8 mouse cellular contexts compared by ENCODE assay signal in genomic region chr16:17890917-17891566, GRCm38 (mm10). TPM values are rescaled to one million over a fixed set of nuclear protein-coding genes. Genes with fewer than 3 reads are reported as not detected.
DNase-seq lines count a peak whose midpoint lies in the region; ATAC-seq lines count a peak whose summit lies in the region.

No protein-coding gene starts in this region.

- peak; percentile 46 for ATAC-seq in embryonic facial prominence, embryonic 13.5 days (ENCODE audit: insufficient number of reproducible peaks, insufficient read depth, low FRiP score, low TSS enrichment, low read depth)
- peak; percentile 68 for ATAC-seq in limb, embryonic 13.5 days (ENCODE audit: low FRiP score, low read depth)
- ATAC-seq in midbrain, embryonic 13.5 days: peak; percentile 69

- no peaks in the 10 kb centered on the region for H3K27me3 ChIP-seq in embryonic facial prominence, embryonic 13.5 days
- H3K27me3 ChIP-seq in limb, embryonic 13.5 days: no peaks in the 10 kb centered on the region
- no peaks in the 10 kb centered on the region for H3K27me3 ChIP-seq in midbrain, embryonic 13.5 days

- peak overlapping the region; percentile 99 for H3K9ac ChIP-seq in embryonic facial prominence, embryonic 13.5 days
- peak overlapping the region; percentile 98 for H3K9ac ChIP-seq in limb, embryonic 13.5 days
- H3K9ac ChIP-seq in midbrain, embryonic 13.5 days (replicated peaks): peak overlapping the region; percentile 98

- no peaks in the 10 kb centered on the region for H3K9me3 ChIP-seq in embryonic facial prominence, embryonic 13.5 days
- H3K9me3 ChIP-seq in limb, embryonic 13.5 days: no peaks in the 10 kb centered on the region
- H3K9me3 ChIP-seq in midbrain, embryonic 13.5 days: no peaks in the 10 kb centered on the region

- WGBS in embryonic facial prominence, embryonic 13.5 days: under 1% methylated on average over 44 of the region's 44 CpGs
- WGBS in limb, embryonic 13.5 days: under 1% methylated on average over 44 of the region's 44 CpGs
- under 1% methylated on average over 44 of the region's 44 CpGs for WGBS in midbrain, embryonic 13.5 days

- H3K4me3 ChIP-seq in embryonic facial prominence, embryonic 13.5 days: peak overlapping the region; percentile 96
- H3K4me3 ChIP-seq in limb, embryonic 13.5 days: peak overlapping the region; percentile 98
- peak overlapping the region; percentile 97 for H3K4me3 ChIP-seq in midbrain, embryonic 13.5 days (replicated peaks)

- H3K27ac ChIP-seq in embryonic facial prominence, embryonic 13.5 days: peak overlapping the region; percentile 96
- H3K27ac ChIP-seq in limb, embryonic 13.5 days: peak overlapping the region; percentile 96
- peak overlapping the region; percentile 97 for H3K27ac ChIP-seq in midbrain, embryonic 13.5 days

- H3K4me1 ChIP-seq in embryonic facial prominence, embryonic 13.5 days: peaks cover 24% of the 10 kb centered on the region
- peaks cover 25% of the 10 kb centered on the region for H3K4me1 ChIP-seq in limb, embryonic 13.5 days
- H3K4me1 ChIP-seq in midbrain, embryonic 13.5 days (replicated peaks): peaks cover 30% of the 10 kb centered on the region

- DNase-seq in B cell, adult 2 months: peak; percentile 39 to 45
- peak; percentile 92 for DNase-seq in adrenal gland, postnatal 14 days
- DNase-seq in heart, adult 18-20 months: peak; percentile 80 to 81
- peak; percentile 87 for DNase-seq in kidney, adult 18-20 months
- peak; percentile 66 to 69 for DNase-seq in spleen, postnatal 14 days (ENCODE audit: low spot score in 2 of 2)

- H3K36me3 ChIP-seq in embryonic facial prominence, embryonic 13.5 days: no peaks in the 10 kb centered on the region
- peaks cover 5% of the 10 kb centered on the region; the same call in 1 of the 2 replicates for H3K36me3 ChIP-seq in limb, embryonic 13.5 days
- H3K36me3 ChIP-seq in midbrain, embryonic 13.5 days: no peaks in the 10 kb centered on the region

- H3K4me2 ChIP-seq in embryonic facial prominence, embryonic 13.5 days: peak overlapping the region; percentile 74
- peak overlapping the region; percentile 91 for H3K4me2 ChIP-seq in limb, embryonic 13.5 days (replicated peaks)
- peak overlapping the region; percentile 95 for H3K4me2 ChIP-seq in midbrain, embryonic 13.5 days (replicated peaks)

RNA-seq across cellular contexts. Expression of gene Gm20518, which starts 0.4 kb away (rescaled TPM):
- total RNA-seq in adrenal gland, postnatal 14 days (2021): 0.15 and 0.30 TPM in 2 replicates
- polyA plus RNA-seq in embryonic facial prominence, embryonic 13.5 days (2015; fragmentation: Nextera tagmentation; extraction: Ambion mirVana): 0.14 and 0.39 TPM in 2 replicates
- total RNA-seq in heart, adult 18-20 months (2021): under 1 TPM; 0.27 to 0.33 TPM
- polyA plus RNA-seq in limb, embryonic 13.5 days (2015; fragmentation: Nextera tagmentation; extraction: Ambion mirVana): 0.32 and 0.53 TPM in 2 replicates
- 0.71 and 0.98 TPM in 2 replicates for polyA plus RNA-seq in midbrain, embryonic 13.5 days (2015; fragmentation: Nextera tagmentation; extraction: Ambion mirVana)

RNA-seq across cellular contexts. Expression of gene Tssk1, which starts 3.0 kb away (rescaled TPM):
- total RNA-seq in adrenal gland, postnatal 14 days (2021): 0.19 TPM in 1 of 2 replicates, not detected in the other
- polyA plus RNA-seq in embryonic facial prominence, embryonic 13.5 days (2015; fragmentation: Nextera tagmentation; extraction: Ambion mirVana): 0.14 TPM in 1 of 2 replicates, not detected in the other
- total RNA-seq in heart, adult 18-20 months (2021): under 1 TPM; 0.12 to 0.33 TPM
- 0.04 TPM in 1 of 2 replicates, not detected in the other for polyA plus RNA-seq in limb, embryonic 13.5 days (2015; fragmentation: Nextera tagmentation; extraction: Ambion mirVana)
- polyA plus RNA-seq in midbrain, embryonic 13.5 days (2015; fragmentation: Nextera tagmentation; extraction: Ambion mirVana): 0.07 TPM in 1 of 2 replicates, not detected in the other

RNA-seq across cellular contexts. Expression of gene Dgcr2, which starts 7.3 kb away (rescaled TPM):
- total RNA-seq in adrenal gland, postnatal 14 days (2021): 57.6 and 63.6 TPM in 2 replicates
- polyA plus RNA-seq in embryonic facial prominence, embryonic 13.5 days (2015; fragmentation: Nextera tagmentation; extraction: Ambion mirVana): 96.8 and 97.0 TPM in 2 replicates
- total RNA-seq in heart, adult 18-20 months (2021): 10 to 100 TPM; 43.5 to 48.3 TPM
- 97.8 and 105 TPM in 2 replicates for polyA plus RNA-seq in limb, embryonic 13.5 days (2015; fragmentation: Nextera tagmentation; extraction: Ambion mirVana)
- polyA plus RNA-seq in midbrain, embryonic 13.5 days (2015; fragmentation: Nextera tagmentation; extraction: Ambion mirVana): 97.9 and 103 TPM in 2 replicates

RNA-seq across cellular contexts. Expression of gene Tssk2, which starts 7.4 kb away (rescaled TPM):
- total RNA-seq in adrenal gland, postnatal 14 days (2021): not detected in 2 replicates
- 0.20 TPM in 1 of 2 replicates, not detected in the other for polyA plus RNA-seq in embryonic facial prominence, embryonic 13.5 days (2015; fragmentation: Nextera tagmentation; extraction: Ambion mirVana)
- not detected for total RNA-seq in heart, adult 18-20 months (2021)
- 0.17 TPM in 1 of 2 replicates, not detected in the other for polyA plus RNA-seq in limb, embryonic 13.5 days (2015; fragmentation: Nextera tagmentation; extraction: Ambion mirVana)
- polyA plus RNA-seq in midbrain, embryonic 13.5 days (2015; fragmentation: Nextera tagmentation; extraction: Ambion mirVana): 0.14 and 0.19 TPM in 2 replicates

RNA-seq across cellular contexts. Expression of gene Ess2, which starts 20.1 kb away (rescaled TPM):
- 16.0 and 20.2 TPM in 2 replicates for total RNA-seq in adrenal gland, postnatal 14 days (2021)
- polyA plus RNA-seq in embryonic facial prominence, embryonic 13.5 days (2015; fragmentation: Nextera tagmentation; extraction: Ambion mirVana): 43.7 and 46.9 TPM in 2 replicates
- total RNA-seq in heart, adult 18-20 months (2021): 1 to 10 TPM; 8.6 TPM
- polyA plus RNA-seq in limb, embryonic 13.5 days (2015; fragmentation: Nextera tagmentation; extraction: Ambion mirVana): 49.8 and 50.7 TPM in 2 replicates
- polyA plus RNA-seq in midbrain, embryonic 13.5 days (2015; fragmentation: Nextera tagmentation; extraction: Ambion mirVana): 56.1 and 56.6 TPM in 2 replicates

Comparison
In these comparisons a context has a peak if more than half of its experiments do, and no peak if none do; other contexts are left out.
1. Peak in every context shown above with its lines: DNase-seq, ATAC-seq, H3K4me3 ChIP-seq and H3K27ac ChIP-seq.
2. DNase-seq: peak in every context shown above with its lines; median percentile 92 in adrenal gland, postnatal 14 days; 87 in kidney, adult 18-20 months; 80 in heart, adult 18-20 months; 68 in spleen, postnatal 14 days; 42 in B cell, adult 2 months.